Mouse (Mus musculus) adrenal gland, postnatal 10 days (tissue): ENCODE data around the gene Bmpr2. TPM values are rescaled to one million over a fixed set of nuclear protein-coding genes. Genes with fewer than 3 reads are reported as not detected.

ENCODE experiments used
- DNase-seq: peaks from one replicate; pipeline ENCODE4 v3.0.0; 2021; ENCODE audit warnings: mixed read lengths
- total RNA-seq, 2 experiments: library from RNA; stranded (reverse); gene quantifications; 2 replicates each; pipeline ENCODE4 v1.2.3; 2021

Bmpr2 gene
- total RNA-seq, 2 experiments from 2014 or later = 49.2 to 55.0 TPM

- peak; percentile 57 for DNase-seq
These were observed 32.1 kb downstream of the Bmpr2 start for GRCm38 (mm10) chr1:59795336-59795735.

GRCm38 (mm10) chr1:59797865-59798264, 34.7 kb downstream of the Bmpr2 start:
- DNase-seq = no peak

- DNase-seq = no peak
These were observed 41.2 kb downstream of the Bmpr2 start for GRCm38 (mm10) chr1:59804363-59804762.

- no peak for DNase-seq
These were observed 46.7 kb downstream of the Bmpr2 start for GRCm38 (mm10) chr1:59809921-59810320.

- DNase-seq = no peak
These were observed 49.6 kb downstream of the Bmpr2 start for GRCm38 (mm10) chr1:59812782-59813181.

- peak; percentile 49 for DNase-seq
These were observed 62.2 kb downstream of the Bmpr2 start for GRCm38 (mm10) chr1:59825421-59825820.

GRCm38 (mm10) chr1:59826583-59826982, 63.4 kb downstream of the Bmpr2 start:
- no peak for DNase-seq

- DNase-seq = no peak
These were observed 66.2 kb downstream of the Bmpr2 start for GRCm38 (mm10) chr1:59829410-59829809.

GRCm38 (mm10) chr1:59830194-59830593, 67.0 kb downstream of the Bmpr2 start:
- DNase-seq = no peak

GRCm38 (mm10) chr1:59833723-59834122, 70.5 kb downstream of the Bmpr2 start:
- DNase-seq = peak; percentile 8

GRCm38 (mm10) chr1:59848327-59848726, 85.1 kb downstream of the Bmpr2 start:
- DNase-seq = peak; percentile 5

GRCm38 (mm10) chr1:59859046-59859445, 95.8 kb downstream of the Bmpr2 start:
- DNase-seq = peak; percentile 25

- no peak for DNase-seq
These were observed 98.9 kb downstream of the Bmpr2 start for GRCm38 (mm10) chr1:59862144-59862543.

- DNase-seq = peak; percentile 31
These were observed 104.8 kb downstream of the Bmpr2 start for GRCm38 (mm10) chr1:59868041-59868440.

- DNase-seq = no peak
These were observed 110.8 kb downstream of the Bmpr2 start for GRCm38 (mm10) chr1:59874023-59874422.

GRCm38 (mm10) chr1:59878098-59878497, 114.9 kb downstream of the Bmpr2 start:
- DNase-seq = no peak

- DNase-seq = peak; percentile 88
These were observed 120.3 kb downstream of the Bmpr2 start for GRCm38 (mm10) chr1:59883349-59884134.

- DNase-seq = no peak
These were observed 123.7 kb downstream of the Bmpr2 start for GRCm38 (mm10) chr1:59886899-59887298.

GRCm38 (mm10) chr1:59888018-59888417, 124.8 kb downstream of the Bmpr2 start:
- no peak for DNase-seq

- no peak for DNase-seq
These were observed 128.0 kb downstream of the Bmpr2 start for GRCm38 (mm10) chr1:59891185-59891584.

GRCm38 (mm10) chr1:59892777-59893176, 129.6 kb downstream of the Bmpr2 start:
- DNase-seq = no peak

- DNase-seq = no peak
These were observed 130.8 kb downstream of the Bmpr2 start for GRCm38 (mm10) chr1:59894025-59894424.

- DNase-seq = peak; percentile 40
These were observed 132.3 kb downstream of the Bmpr2 start for GRCm38 (mm10) chr1:59895456-59895855.

- no peak for DNase-seq
These were observed 134.1 kb downstream of the Bmpr2 start for GRCm38 (mm10) chr1:59897147-59897798.
